Mouse (Mus musculus): Measurements from ENCODE around the gene Pitpnm3. TPM values are rescaled to one million over a fixed set of nuclear protein-coding genes. Genes with fewer than 3 reads are reported as not detected.
A peak's percentile ranks its signal among the peaks of the same experiment; 100 is the strongest.

The Pitpnm3 gene
- polyA plus RNA-seq, 2 experiments: 0.40 to 1.0 TPM

DNA sequence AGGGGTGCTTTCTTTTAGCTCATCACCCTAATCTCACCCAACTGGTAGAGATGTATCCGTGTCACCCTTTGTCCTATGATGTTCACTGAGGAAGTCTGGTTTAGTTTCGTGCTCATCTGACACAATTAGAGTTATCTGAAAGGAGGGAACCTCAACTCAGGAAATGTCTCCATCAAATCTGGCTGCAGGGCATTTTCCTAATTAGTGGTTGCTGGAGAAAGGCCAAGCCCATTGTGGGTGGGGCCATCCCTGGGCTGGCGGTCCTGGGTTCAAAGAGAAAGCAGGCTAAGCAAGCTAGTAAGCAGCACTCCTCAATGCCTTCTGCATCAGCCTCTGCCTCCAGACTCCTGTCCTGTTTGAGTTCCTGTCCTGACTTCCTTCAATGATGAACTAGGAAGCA is 83.4 kb downstream of the Pitpnm3 start:
- peaks cover 8% of the 10 kb centered on the region for H3K4me1 ChIP-seq (ENCODE audit: control insufficient read depth, insufficient read depth, low read length)
- no peak overlapping the region for H3K4me3 ChIP-seq (replicated peaks; ENCODE audit: low read length)

DNA sequence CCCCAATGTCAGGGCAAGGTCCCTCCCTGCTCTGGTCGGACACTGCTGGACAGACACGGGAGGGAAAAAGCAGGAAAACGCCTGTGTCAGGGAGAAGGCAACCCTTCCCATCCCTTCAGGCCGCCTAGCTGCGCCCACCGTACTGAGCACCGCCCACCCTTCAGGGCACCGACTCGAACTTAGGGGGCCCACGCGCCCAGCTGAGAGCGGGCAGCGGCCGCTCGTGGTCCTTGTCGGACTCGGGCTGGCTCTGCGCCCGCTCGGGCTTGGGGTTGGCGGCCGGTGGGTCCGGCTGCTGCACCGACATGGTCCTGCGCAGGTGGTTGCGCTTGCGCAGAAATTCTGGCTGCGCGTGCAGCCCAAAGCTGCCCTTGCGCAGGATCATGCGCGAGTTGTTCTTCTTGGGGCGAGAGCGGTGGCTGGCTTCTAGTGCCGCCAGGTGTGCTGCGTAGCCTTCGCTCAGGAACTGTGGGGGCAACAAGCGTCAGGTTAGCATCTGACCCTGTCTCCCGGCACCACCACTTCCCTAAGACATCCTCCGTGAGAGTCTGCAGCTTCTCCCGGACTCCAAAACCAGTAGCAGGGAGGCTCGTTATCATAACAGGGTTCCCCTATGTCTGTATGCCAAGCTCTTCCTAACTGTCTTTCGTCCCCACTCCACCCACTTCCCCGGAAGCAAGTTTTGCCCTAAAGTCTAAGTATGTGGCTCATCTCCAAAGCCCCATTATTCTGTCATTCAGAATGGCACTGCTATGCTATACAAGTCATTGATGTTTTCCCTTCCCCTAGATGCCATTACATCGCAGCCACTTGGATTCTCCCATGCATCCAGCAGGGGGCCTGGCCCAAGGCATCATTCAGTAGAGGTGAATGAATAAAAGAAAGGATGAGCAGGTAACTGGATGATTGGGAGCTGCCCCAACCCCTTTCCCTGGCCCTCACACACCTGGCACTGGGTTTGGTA is 84.4 kb downstream of the Pitpnm3 start:
- Histone ChIP-seq H3K9ac (ENCODE audit: low read depth, low read length, severe bottlenecking) (peak overlapping the region; percentile 45), H3K4me1 (ENCODE audit: control insufficient read depth, insufficient read depth, low read length) (peaks cover 8% of the 10 kb centered on the region), H3K9me3 (ENCODE audit: control insufficient read depth, low read length) (no peaks in the 10 kb centered on the region), H3K4me2 (replicated peaks; ENCODE audit: low read depth, low read length, severe bottlenecking) (peak overlapping the region; percentile 92), H3K27me3 (ENCODE audit: control insufficient read depth, insufficient read depth, low read length) (peaks cover 9% of the 10 kb centered on the region; the same call in 1 of the 2 replicates), H3K4me3 (replicated peaks; ENCODE audit: low read length) (peak overlapping the region; percentile 51), H3K36me3 (ENCODE audit: control insufficient read depth, insufficient read depth, low read length) (peaks cover 2% of the 10 kb centered on the region), H3K27ac (replicated peaks; ENCODE audit: low read depth, low read length) (no peak overlapping the region)
- 0 out of 2 replicates have a peak, but pooled peaks have one; percentile 32 for TF ChIP-seq POLR2A (IDR thresholded peaks at IDR 0.05; ENCODE audit: borderline replicate concordance, extremely low read depth, insufficient read depth, insufficient read length)
- 2% methylated on average over 32 of the region's 45 CpGs for WGBS
- no peak for DNase-seq (ENCODE audit: low spot score)
- ATAC-seq (ENCODE audit: low FRiP score, low read depth): peak; percentile 29; the same call in 1 of the 2 replicates

More for the DNA sequence above, 83.4 kb downstream of the Pitpnm3 start:
- Histone ChIP-seq H3K27ac (replicated peaks; ENCODE audit: low read depth, low read length) (no peak overlapping the region), H3K4me2 (replicated peaks; ENCODE audit: low read depth, low read length, severe bottlenecking) (no peak overlapping the region), H3K36me3 (ENCODE audit: control insufficient read depth, insufficient read depth, low read length) (no peaks in the 10 kb centered on the region; the same call in 1 of the 2 replicates), H3K27me3 (ENCODE audit: control insufficient read depth, insufficient read depth, low read length) (peaks cover 9% of the 10 kb centered on the region; the same call in 1 of the 2 replicates), H3K9me3 (ENCODE audit: control insufficient read depth, low read length) (no peaks in the 10 kb centered on the region), H3K9ac (ENCODE audit: low read depth, low read length, severe bottlenecking) (no peak overlapping the region)
- TF ChIP-seq POLR2A (IDR thresholded peaks at IDR 0.05; ENCODE audit: borderline replicate concordance, extremely low read depth, insufficient read depth, insufficient read length): no peak
- DNase-seq (ENCODE audit: low spot score) (no peak), ATAC-seq (ENCODE audit: low FRiP score, low read depth) (no peak)
- 49% methylated on average over 3 of the region's 3 CpGs for WGBS

DNA sequence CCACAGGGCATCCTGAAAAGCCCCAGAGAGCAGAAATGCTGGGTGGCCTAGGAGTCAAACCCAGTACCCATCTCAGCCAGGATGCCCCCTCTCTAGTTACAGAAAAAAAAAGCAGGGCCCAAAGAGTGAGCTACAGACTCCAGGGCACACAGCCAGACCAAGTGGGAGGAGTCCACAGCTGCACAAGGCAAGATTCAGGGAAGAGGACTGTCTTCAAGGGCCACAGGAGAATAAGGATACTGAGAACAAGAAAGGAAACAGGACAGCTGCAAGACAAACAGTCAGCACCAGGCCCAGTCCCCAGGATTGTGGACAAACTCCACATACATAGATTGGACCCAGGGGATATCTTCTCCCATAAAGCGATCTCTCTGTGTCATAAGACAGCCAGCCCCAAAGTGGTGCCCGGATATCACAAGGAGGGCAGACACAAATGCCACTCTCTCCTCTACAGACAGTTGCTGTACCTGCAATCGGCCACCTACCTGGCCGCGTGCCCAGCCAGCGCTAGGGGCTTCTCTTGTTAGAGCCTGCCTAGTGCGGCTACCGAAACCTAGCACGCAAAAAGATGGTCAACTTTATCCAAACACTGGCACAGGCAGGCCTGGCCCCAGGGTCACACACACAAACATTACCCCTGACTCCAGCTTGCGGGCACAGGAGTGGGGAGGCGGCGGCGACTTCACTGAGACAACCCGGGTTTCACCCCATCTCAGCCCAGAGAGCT is 85.2 kb downstream of the Pitpnm3 start:
- H3K9me3 ChIP-seq (ENCODE audit: control insufficient read depth, low read length): no peaks in the 10 kb centered on the region
- peaks cover 9% of the 10 kb centered on the region; the same call in 1 of the 2 replicates for H3K27me3 ChIP-seq (ENCODE audit: control insufficient read depth, insufficient read depth, low read length)
- TF ChIP-seq POLR2A (IDR thresholded peaks at IDR 0.05; ENCODE audit: borderline replicate concordance, extremely low read depth, insufficient read depth, insufficient read length): no peak
- peaks cover 8% of the 10 kb centered on the region for H3K4me1 ChIP-seq (ENCODE audit: control insufficient read depth, insufficient read depth, low read length)
- no peak for DNase-seq (ENCODE audit: low spot score)
- peak overlapping the region; percentile 51 for H3K4me3 ChIP-seq (replicated peaks; ENCODE audit: low read length)
- ATAC-seq (ENCODE audit: low FRiP score, low read depth): no peak
- peaks cover 10% of the 10 kb centered on the region for H3K36me3 ChIP-seq (ENCODE audit: control insufficient read depth, insufficient read depth, low read length)
- H3K9ac ChIP-seq (ENCODE audit: low read depth, low read length, severe bottlenecking): peak overlapping the region; percentile 45
- peak overlapping the region; percentile 92 for H3K4me2 ChIP-seq (replicated peaks; ENCODE audit: low read depth, low read length, severe bottlenecking)
- WGBS: 12% methylated on average over 14 of the region's 14 CpGs
- no peak overlapping the region for H3K27ac ChIP-seq (replicated peaks; ENCODE audit: low read depth, low read length)

DNA sequence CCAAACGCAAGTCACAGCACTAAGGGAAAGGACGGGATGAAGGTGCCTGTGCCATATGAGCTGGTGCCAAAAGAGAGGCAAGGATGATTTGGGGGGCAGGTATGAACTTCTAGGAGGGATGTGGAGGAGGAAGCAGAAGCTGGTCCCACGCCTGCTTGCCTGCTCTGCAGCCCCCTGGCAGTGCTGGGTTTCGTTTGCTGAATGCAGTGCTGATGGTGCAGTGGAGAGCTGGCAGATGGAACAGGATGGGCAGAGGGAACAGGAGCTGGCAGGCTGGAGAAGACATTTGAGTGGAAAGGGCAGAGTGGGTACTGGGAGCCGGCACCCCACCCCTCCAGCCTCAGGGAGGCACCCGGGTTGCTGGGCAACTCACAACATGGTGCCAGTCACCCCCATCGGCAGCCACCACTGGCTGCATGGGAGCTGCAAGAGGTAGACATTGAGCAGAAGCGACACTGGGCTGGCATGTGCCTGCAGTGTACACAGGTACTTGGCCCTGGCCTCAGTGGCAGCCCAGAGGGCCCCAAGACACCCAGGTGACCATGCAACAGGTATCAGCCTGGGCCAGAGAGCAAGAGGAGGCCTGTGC is 86.3 kb downstream of the Pitpnm3 start:
- Histone ChIP-seq H3K9me3 (ENCODE audit: control insufficient read depth, low read length) (no peaks in the 10 kb centered on the region), H3K27ac (replicated peaks; ENCODE audit: low read depth, low read length) (no peak overlapping the region), H3K9ac (ENCODE audit: low read depth, low read length, severe bottlenecking) (no peak overlapping the region), H3K4me1 (ENCODE audit: control insufficient read depth, insufficient read depth, low read length) (peaks cover 8% of the 10 kb centered on the region), H3K36me3 (ENCODE audit: control insufficient read depth, insufficient read depth, low read length) (peaks cover 19% of the 10 kb centered on the region), H3K27me3 (ENCODE audit: control insufficient read depth, insufficient read depth, low read length) (peaks cover 9% of the 10 kb centered on the region; the same call in 1 of the 2 replicates), H3K4me3 (replicated peaks; ENCODE audit: low read length) (no peak overlapping the region), H3K4me2 (replicated peaks; ENCODE audit: low read depth, low read length, severe bottlenecking) (no peak overlapping the region)
- no peak for TF ChIP-seq POLR2A (IDR thresholded peaks at IDR 0.05; ENCODE audit: borderline replicate concordance, extremely low read depth, insufficient read depth, insufficient read length)
- DNase-seq (ENCODE audit: low spot score): no peak
- WGBS: 77% methylated on average over 6 of the region's 8 CpGs
- ATAC-seq (ENCODE audit: low FRiP score, low read depth): no peak

DNA sequence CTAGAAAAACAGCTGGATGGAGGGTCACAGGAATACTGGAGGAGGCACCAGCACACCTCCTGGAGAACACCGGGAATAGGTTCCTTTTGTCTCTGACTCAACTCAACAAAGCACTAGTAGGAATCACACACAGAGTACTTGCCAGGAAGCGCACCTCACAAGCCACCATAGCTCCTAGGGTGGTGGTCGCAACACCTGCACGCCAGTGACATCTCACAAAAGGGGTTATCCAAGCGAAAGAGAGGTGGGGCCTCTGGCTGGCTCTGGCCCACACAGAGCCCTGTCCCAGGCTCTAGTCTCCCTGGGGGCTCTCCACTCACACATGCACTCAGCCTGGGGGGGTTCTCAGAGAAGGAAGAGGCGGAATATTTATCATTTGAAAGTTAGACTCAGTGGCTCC is 86.8 kb downstream of the Pitpnm3 start:
- Histone ChIP-seq H3K9me3 (ENCODE audit: control insufficient read depth, low read length) (no peaks in the 10 kb centered on the region), H3K27ac (replicated peaks; ENCODE audit: low read depth, low read length) (no peak overlapping the region), H3K36me3 (ENCODE audit: control insufficient read depth, insufficient read depth, low read length) (peaks cover 19% of the 10 kb centered on the region), H3K9ac (ENCODE audit: low read depth, low read length, severe bottlenecking) (no peak overlapping the region), H3K4me1 (ENCODE audit: control insufficient read depth, insufficient read depth, low read length) (peaks cover 12% of the 10 kb centered on the region), H3K27me3 (ENCODE audit: control insufficient read depth, insufficient read depth, low read length) (peaks cover 9% of the 10 kb centered on the region; the same call in 1 of the 2 replicates), H3K4me3 (replicated peaks; ENCODE audit: low read length) (no peak overlapping the region), H3K4me2 (replicated peaks; ENCODE audit: low read depth, low read length, severe bottlenecking) (no peak overlapping the region)
- WGBS: 63% methylated on average over 6 of the region's 6 CpGs
- no peak for TF ChIP-seq POLR2A (IDR thresholded peaks at IDR 0.05; ENCODE audit: borderline replicate concordance, extremely low read depth, insufficient read depth, insufficient read length)
- ATAC-seq (ENCODE audit: low FRiP score, low read depth) (no peak), DNase-seq (ENCODE audit: low spot score) (no peak)
